Mouse (Mus musculus) forebrain, postnatal 0 days (tissue): ENCODE measurements at regions not wholly inside any gene's neighbourhood (a gene's known extent, or its start where the extent isn't known, plus 50 kb on each side); places are given as distances from the start of the nearest gene placed in this dataset.

Source experiments
- ATAC-seq: fragments of 200-750 bp; cut with Nextera tagmentation; 2 replicates; pipeline ENCODE4 v1.8.0; 2017; ENCODE audit warnings: mild to moderate bottlenecking, moderate library complexity
- DNase-seq: peaks from one replicate; pipeline ENCODE4 v3.0.0-alpha.2; 2015
- H3K27ac ChIP-seq: fragments of 300-500 bp; sonication (generic); 2 replicates; pipeline ENCODE4 v1.5.1; 2014; ENCODE audit warnings: low read depth, mild to moderate bottlenecking, antibody characterized with exemption, low read length, moderate library complexity, mixed read lengths
- H3K27me3 ChIP-seq: fragments of 300-500 bp; sonication (generic); 2 replicates; pipeline ENCODE4 v1.6.1; 2014; ENCODE audit warnings: mild to moderate bottlenecking, low read length, mixed read lengths; ENCODE audit not compliant: insufficient read depth
- H3K36me3 ChIP-seq: fragments of 300-500 bp; sonication (generic); 2 replicates; pipeline ENCODE4 v1.6.1; 2014; ENCODE audit warnings: mild to moderate bottlenecking, moderate library complexity; ENCODE audit not compliant: insufficient read depth
- H3K4me1 ChIP-seq: fragments of 300-500 bp; sonication (generic); 2 replicates; pipeline ENCODE4 v1.6.1; 2014; ENCODE audit warnings: antibody characterized with exemption; ENCODE audit not compliant: insufficient read depth
- H3K4me2 ChIP-seq: fragments of 300-500 bp; sonication (generic); 2 replicates; pipeline ENCODE4 v1.6.1; 2014; ENCODE audit warnings: low read depth, mild to moderate bottlenecking, moderate library complexity
- H3K4me3 ChIP-seq: fragments of 300-500 bp; sonication (generic); 2 replicates; pipeline ENCODE4 v1.5.1; 2014; ENCODE audit warnings: low read depth, low read length, mixed read lengths
- H3K9ac ChIP-seq: fragments of 300-500 bp; sonication (generic); 2 replicates; pipeline ENCODE4 v1.6.1; 2014; ENCODE audit warnings: mild to moderate bottlenecking
- H3K9me3 ChIP-seq: fragments of 300-500 bp; sonication (generic); 2 replicates; pipeline ENCODE4 v1.6.1; 2016; ENCODE audit warnings: low read length
- CTCF ChIP-seq: sonication (generic); IDR thresholded peaks from 2 replicates; pipeline ENCODE4 v1.5.1; 2016; ENCODE audit warnings: antibody characterized with exemption, control low read depth, low read depth
- WGBS: fragments of 180-500 bp; shearing (Covaris S2); extraction: QIAGEN DNeasy Blood & Tissue Kit; methylation state at CpG from one replicate; pipeline ENCODE4 v1.1.7; 2014; 5-methylcytosine and 5-hydroxymethylcytosine counted together

DNA sequence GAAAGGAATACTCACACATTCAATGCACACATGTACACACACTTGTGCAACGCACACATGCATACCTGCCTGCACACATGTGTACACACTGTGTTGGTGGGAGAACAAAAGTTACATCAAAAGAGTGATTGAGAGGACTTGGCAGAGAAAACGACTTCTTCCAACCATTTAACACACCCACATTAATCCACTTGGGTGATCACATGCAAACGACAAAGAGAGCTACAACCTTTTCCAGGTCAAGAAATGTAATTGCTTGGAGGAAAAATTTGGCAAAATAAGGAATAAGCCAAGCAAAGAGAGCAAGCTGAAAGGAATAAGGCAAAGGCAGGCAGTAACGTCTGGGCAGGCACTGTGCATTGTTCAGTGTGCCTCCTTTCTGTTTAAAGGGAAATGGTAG is 67.3 kb downstream of the C1d start:
- DNase-seq = no peak
- no peak for ATAC-seq
- 10% methylated on average over 4 of the region's 4 CpGs for WGBS
- Histone ChIP-seq H3K4me1 (no peaks in the 10 kb centered on the region), H3K27me3 (no peaks in the 10 kb centered on the region), H3K4me2 (no peak overlapping the region), H3K4me3 (no peak overlapping the region), H3K9me3 (no peaks in the 10 kb centered on the region), H3K9ac (no peak overlapping the region), H3K27ac (no peak overlapping the region), H3K36me3 (no peaks in the 10 kb centered on the region)
- TF ChIP-seq CTCF = no peak

DNA sequence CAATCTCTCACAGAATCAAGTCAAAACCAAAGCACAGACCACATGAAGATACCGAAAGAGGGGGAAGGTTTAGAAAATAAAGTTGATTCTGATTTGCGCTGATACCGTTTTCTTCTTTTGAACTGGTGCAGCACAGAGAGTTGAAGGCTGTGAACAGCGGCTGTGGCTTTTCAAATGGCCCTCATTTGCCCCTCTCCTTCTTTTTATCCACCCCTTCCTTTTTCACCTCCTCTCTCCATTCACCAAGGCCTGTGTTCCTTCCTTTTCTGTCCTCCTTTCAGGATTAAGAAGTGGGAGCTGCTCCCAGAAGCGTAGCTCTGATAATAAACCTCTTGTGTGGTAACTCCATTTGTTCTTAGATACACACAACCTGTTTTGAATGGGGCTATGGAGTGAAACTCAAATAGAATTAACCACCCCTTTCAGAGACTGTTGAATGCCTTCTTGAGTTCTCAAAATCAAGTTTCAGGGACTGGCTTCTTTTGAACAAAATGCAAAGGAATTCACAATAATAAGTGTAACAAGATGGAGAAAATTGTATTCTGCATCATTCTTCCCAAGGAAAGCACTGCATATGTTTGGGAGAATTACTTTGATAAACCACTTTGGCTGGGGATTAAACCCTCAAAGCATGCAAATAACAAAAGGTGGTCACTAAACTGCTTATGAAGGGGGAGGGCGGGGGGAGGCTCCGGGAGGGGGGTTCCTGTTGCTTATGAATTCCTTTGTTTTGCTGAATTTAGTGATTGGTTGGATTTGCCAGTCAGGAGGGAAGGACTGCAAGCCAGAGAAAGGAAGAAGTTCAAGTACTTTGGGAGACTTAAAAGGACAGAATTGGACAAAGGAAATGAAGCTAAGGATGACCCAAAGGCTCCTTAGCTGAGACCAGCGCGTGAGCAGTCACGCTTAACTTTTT is 68.6 kb downstream of the C1d start:
- ATAC-seq (no peak), DNase-seq (no peak)
- H3K4me2 ChIP-seq = no peak overlapping the region
- WGBS = 11% methylated on average over 10 of the region's 10 CpGs
- H3K4me1 ChIP-seq = no peaks in the 10 kb centered on the region
- no peaks in the 10 kb centered on the region for H3K9me3 ChIP-seq
- H3K4me3 ChIP-seq = no peak overlapping the region
- no peak overlapping the region for H3K27ac ChIP-seq
- no peaks in the 10 kb centered on the region for H3K27me3 ChIP-seq
- H3K9ac ChIP-seq = no peak overlapping the region
- TF ChIP-seq CTCF = no peak
- no peaks in the 10 kb centered on the region for H3K36me3 ChIP-seq

- Histone ChIP-seq H3K4me3 (no peak overlapping the region), H3K27me3 (no peaks in the 10 kb centered on the region), H3K4me1 (no peaks in the 10 kb centered on the region), H3K36me3 (no peaks in the 10 kb centered on the region), H3K27ac (no peak overlapping the region), H3K9me3 (no peaks in the 10 kb centered on the region), H3K9ac (no peak overlapping the region), H3K4me2 (no peak overlapping the region)
- 21% methylated on average over 4 of the region's 4 CpGs for WGBS
- ATAC-seq = no peak
- no peak for DNase-seq
- no peak for TF ChIP-seq CTCF
Observed at GRCm38 (mm10) chr11:17326695-17327094, 69.3 kb downstream of the C1d start.

DNA sequence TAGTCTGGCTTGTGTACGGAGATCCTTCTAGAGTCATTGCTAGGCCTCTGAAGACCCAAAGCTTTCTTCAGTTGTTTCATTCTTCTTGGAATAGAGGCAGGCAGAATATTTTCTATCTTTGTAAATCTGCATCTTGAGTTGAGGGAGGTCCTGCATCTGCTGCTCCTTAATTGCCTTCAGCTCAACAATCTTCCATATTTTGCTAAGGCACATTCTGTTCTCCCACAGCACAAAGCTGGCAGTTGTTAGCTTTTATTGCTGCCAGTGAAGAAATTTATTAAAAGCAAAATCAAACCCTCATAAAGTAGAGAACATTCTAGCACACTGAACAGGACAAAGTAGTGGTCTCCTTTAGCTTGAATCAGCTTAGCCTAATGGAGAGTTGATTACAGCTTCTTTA is 94.1 kb downstream of the C1d start:
- no peak for TF ChIP-seq CTCF
- no peaks in the 10 kb centered on the region for H3K27me3 ChIP-seq
- 0 out of 2 replicates have a peak, but pooled peaks cover 7% of the 10 kb centered on the region for H3K4me1 ChIP-seq
- H3K36me3 ChIP-seq = no peaks in the 10 kb centered on the region
- no peak overlapping the region for H3K9ac ChIP-seq
- no peaks in the 10 kb centered on the region for H3K9me3 ChIP-seq
- no peak overlapping the region for H3K4me3 ChIP-seq
- ATAC-seq (no peak), DNase-seq (peak; percentile 4)
- H3K4me2 ChIP-seq = no peak overlapping the region
- 70% methylated on average over 1 of the region's 1 CpGs for WGBS
- H3K27ac ChIP-seq = no peak overlapping the region

GRCm38 (mm10) chr11:17352148-17353130 is 95.1 kb downstream of the C1d start:
- ATAC-seq (peak; percentile 64), DNase-seq (peak; percentile 9)
- Histone ChIP-seq H3K27me3 (no peaks in the 10 kb centered on the region), H3K4me3 (no peak overlapping the region), H3K4me1 (0 out of 2 replicates have a peak, but pooled peaks cover 7% of the 10 kb centered on the region), H3K36me3 (no peaks in the 10 kb centered on the region), H3K27ac (no peak overlapping the region), H3K9ac (no peak overlapping the region), H3K9me3 (no peaks in the 10 kb centered on the region), H3K4me2 (no peak overlapping the region)
- TF ChIP-seq CTCF = no peak
- 55% methylated on average over 17 of the region's 17 CpGs for WGBS

DNA sequence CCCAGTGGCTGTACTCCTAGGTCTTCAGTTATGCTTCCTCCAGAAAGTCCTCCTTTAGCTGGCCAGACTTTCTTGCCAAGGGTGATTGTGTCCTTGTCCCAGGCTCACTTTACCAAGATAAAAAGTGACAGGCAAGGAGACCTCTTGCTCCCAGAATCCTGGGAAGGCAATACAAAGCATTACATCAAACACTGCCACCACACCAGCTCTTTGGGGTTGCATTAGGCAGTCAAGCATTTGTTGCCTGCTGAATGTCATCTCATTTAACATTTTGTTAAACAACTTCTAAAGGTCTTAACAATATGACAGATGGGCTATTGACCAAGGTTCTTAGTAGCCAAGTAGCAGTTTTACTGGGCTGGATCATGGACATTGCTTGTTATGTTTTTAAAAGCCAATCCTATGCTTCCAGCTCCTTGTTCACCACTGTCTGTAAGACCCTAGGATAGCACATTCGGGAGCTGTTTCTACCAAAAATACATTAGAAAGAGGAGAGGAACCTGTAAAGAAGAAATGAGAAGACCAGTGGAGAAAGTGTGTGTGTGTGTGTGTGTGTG is 102.4 kb downstream of the C1d start:
- Histone ChIP-seq H3K4me2 (no peak overlapping the region), H3K4me1 (no peaks in the 10 kb centered on the region), H3K27me3 (no peaks in the 10 kb centered on the region), H3K4me3 (no peak overlapping the region), H3K9ac (no peak overlapping the region), H3K36me3 (no peaks in the 10 kb centered on the region), H3K9me3 (no peaks in the 10 kb centered on the region), H3K27ac (no peak overlapping the region)
- no peak for ATAC-seq
- no peak for TF ChIP-seq CTCF
- 84% methylated on average over 1 of the region's 1 CpGs for WGBS
- DNase-seq = no peak
